Mouse (Mus musculus) lung, postnatal 0 days (tissue): ENCODE data around the gene Bik.

ENCODE experiments used
- CTCF ChIP-seq: IDR thresholded peaks from 2 replicates; pipeline ENCODE4 v1.5.1; 2016; ENCODE audit warnings: antibody characterized with exemption, mild to moderate bottlenecking
- EP300 ChIP-seq: IDR thresholded peaks from 2 replicates; pipeline ENCODE4 v1.6.1; 2016; ENCODE audit warnings: antibody characterized with exemption, mild to moderate bottlenecking, control low read depth

DNA sequence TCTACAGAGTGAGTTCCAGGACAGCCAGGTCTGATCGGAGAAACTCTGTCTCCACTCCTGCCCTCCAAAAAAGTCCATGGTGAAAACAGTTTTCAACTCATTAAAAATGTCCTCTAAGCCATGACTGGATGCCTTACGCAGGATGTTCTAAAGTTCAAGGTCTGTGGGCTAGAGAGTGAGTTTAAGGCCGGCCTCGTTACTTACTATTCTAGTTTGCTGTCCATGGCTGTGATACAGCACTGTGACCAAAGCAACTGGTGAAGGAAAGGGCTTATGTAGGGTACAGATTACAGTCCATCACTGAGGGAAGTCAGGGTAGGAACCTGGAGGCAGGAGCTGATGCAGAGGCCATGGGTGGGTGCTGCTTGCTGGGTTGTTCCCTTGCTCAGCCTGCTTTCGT is 41.9 kb downstream of the Bik start:
- TF ChIP-seq CTCF (no peak), EP300 (no peak)
